Mouse (Mus musculus) cerebellum, postnatal 36 days (tissue): ENCODE measurements around the gene Plscr2.
"Not testable (repeated sequence)": the region's sequence is repeated elsewhere in the genome, so short reads cannot be mapped to it uniquely, and the experiment has no call there.

Source experiments
- DNase-seq, 2 experiments: peaks; one replicate each; pipeline ENCODE4 v3.0.0; 2021 to 2022; ENCODE audit warnings: mixed read lengths in 2 of 2

Gene Plscr2

DNA sequence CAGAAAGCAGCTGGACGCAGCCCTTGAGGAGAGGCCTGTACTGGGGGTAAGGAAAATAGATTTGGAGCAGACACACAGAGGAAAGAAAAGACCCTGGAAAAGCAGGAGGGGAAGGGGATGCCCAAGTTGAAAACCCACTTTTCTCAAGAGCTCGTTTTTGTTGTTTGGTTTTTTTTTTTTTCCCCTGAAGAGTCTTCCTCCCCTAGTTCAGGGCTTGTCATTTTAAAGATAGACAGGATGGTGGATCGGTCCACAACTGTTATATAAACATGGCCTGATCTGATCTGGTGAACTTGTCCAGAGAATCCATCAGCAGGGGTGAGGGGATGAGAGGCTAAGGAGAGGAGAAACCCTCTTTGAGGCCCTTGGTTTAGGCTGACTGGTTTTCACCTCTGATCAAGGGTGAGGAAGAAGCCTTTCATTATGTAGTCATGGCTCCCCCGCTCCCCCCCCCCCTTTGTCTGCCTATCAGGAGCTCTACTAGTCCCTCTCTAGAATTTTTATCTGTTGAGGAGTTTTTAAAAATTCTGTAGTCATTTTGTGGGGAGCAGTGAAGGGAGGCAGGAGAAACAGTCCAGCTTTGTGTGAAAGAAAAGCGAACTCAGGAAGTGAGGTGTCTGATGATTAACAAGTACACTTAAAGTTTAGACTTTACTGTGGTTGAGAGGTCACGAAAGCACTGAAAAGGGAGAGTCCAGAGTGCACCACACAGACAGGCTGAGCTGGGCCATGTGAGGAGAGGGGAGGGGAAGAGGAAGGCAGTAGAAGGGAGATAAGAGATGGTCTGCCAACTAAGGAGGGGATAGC lies 1.2 kb upstream of the Plscr2 start:
- no peak for DNase-seq

DNA sequence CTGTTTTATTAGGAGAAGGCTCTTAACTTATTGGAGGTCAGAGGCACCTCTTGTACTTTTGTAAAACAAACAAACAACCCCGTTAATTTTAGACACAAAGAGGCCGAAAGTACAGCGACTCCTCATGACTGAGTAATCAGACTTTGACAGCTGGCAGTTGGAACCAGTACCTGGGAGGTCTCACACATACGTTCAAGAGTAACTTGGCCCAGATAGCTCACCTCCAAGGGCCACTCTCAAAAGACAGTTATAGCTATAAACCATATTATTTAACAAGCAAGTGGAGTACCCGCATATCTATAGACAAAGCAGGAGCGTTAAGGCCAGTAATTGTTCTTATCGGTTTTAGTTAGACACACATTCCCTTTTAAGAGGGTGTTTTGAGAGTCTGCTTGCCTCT lies 958 bp downstream of the Plscr2 start:
- DNase-seq = no peak

GRCm38 (mm10) chr9:92280048-92280447 lies 4.6 kb downstream of the Plscr2 start:
- no peak for DNase-seq

- DNase-seq = no peak
These were observed 7.3 kb downstream of the Plscr2 start for GRCm38 (mm10) chr9:92282563-92283171.

- DNase-seq = no peak
These were observed 14.3 kb downstream of the Plscr2 start for GRCm38 (mm10) chr9:92289675-92290074.

GRCm38 (mm10) chr9:92292169-92292568 lies 16.8 kb downstream of the Plscr2 start:
- DNase-seq = no peak

- DNase-seq = no peak
These were observed 17.5 kb downstream of the Plscr2 start for GRCm38 (mm10) chr9:92292922-92293321.

- no peak for DNase-seq
These were observed 18.5 kb downstream of the Plscr2 start for GRCm38 (mm10) chr9:92293560-92294548.

GRCm38 (mm10) chr9:92298288-92298687 lies 22.9 kb downstream of the Plscr2 start:
- DNase-seq = no peak

GRCm38 (mm10) chr9:92301213-92301612 lies 25.8 kb downstream of the Plscr2 start:
- DNase-seq = no peak

DNA sequence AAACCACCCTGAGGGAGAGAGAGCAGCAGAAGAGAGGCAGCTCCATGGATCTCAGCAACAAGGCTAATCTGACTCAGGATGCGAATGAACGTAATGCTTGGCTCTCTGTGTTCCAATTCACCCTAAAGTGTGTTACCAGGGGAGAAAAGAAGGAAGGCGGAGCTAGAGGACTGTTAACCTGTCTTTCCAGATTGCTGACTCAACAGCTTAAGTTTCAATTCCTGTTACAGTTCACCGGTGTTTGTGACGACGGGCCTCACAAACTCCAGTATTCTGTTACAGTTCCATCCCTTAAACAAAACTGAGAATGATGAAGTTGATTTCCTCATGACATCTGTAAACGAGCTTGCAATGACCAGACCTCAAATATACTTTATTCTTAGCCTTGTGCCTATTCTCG lies 29.7 kb downstream of the Plscr2 start:
- no peak for DNase-seq

- DNase-seq = no peak
These were observed 30.3 kb downstream of the Plscr2 start for GRCm38 (mm10) chr9:92305620-92306220.

DNA sequence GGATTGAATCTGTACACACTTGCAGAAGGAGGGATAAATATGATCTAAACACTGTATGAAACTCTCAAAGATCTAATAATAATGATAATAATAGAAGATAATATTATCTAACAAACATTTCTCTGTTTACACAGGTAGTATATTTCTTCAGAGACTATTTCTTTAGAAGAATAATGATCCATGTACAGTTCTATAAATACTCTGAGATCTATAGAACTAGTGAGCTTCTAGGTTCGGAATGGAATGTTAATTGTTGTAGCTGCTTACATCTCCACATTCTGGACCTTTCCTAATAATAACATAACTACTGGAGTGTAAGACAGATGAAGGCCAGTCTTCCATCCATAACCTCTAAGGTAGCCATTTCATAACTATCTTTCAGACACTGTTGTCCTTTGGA lies 33.7 kb downstream of the Plscr2 start, which contains the start of gene 1700057G04Rik:
1700057G04Rik (plus strand) TSS at position 301 of the 400 bp plus-strand sequence.
- no peak for DNase-seq

DNA sequence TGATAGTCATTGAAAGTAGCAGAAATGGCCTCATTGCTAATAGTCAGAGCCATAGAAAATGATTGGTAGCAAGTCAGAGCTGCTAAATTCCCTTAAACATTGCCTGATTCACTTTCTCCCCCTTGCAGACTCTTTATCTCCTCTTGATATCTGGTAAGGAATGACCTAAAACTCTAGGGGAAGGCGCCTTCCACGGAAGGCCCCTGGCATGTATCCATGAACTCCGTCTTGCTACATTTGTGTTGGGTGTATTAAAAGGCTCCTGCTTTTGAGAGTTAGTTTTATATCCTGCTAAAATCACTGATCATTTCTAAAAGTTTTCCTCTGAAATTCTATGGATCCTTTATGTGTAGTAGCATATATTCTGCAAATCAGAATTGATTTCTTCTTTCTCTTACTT lies 41.4 kb downstream of the Plscr2 start:
- DNase-seq = no peak

- DNase-seq = not testable (repeated sequence)
These were observed 50.5 kb downstream of the Plscr2 start for GRCm38 (mm10) chr9:92325936-92326335.

GRCm38 (mm10) chr9:92326813-92327212 lies 51.4 kb downstream of the Plscr2 start:
- no peak for DNase-seq

DNA sequence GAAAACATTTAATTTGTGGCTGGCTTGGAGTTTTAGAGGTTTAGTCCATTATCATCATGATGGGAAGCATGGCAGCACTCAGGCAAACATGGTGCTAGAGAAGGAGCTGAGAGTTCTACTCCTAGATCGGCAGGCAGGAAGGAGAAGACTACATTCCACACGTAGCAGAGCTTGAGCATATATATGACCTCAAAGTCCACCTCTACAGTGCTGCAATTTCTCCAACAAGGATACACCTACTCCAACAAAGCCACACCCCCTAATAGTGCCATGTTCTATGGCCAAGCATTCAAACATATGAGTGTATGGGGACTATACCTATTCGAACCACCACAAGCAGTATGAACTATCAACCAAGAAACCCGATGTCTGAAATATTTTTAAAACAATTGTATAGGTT lies 56.0 kb downstream of the Plscr2 start:
- DNase-seq = no peak

GRCm38 (mm10) chr9:92334845-92335244 lies 59.4 kb downstream of the Plscr2 start:
- DNase-seq = no peak

- DNase-seq = no peak
These were observed 59.9 kb downstream of the Plscr2 start for GRCm38 (mm10) chr9:92335277-92335818.

DNA sequence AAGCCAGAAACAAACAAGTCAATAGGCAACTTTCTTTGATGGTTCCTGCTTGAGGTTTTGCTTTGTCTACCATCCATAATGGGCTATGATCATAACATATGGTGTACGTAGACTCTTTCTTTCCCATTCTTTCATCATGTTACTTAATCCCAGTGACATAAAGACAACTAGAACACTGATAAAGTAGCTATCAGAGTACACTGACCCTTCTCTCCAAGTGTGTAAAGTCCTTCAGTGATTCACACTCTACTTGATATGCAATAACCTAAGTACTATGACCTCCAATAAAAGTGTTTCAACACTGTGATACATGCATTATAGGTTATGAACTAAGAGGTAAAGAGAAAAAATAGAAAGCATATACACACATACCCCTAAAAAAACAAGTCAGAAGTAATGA lies 61.7 kb downstream of the Plscr2 start:
- no peak for DNase-seq

DNA sequence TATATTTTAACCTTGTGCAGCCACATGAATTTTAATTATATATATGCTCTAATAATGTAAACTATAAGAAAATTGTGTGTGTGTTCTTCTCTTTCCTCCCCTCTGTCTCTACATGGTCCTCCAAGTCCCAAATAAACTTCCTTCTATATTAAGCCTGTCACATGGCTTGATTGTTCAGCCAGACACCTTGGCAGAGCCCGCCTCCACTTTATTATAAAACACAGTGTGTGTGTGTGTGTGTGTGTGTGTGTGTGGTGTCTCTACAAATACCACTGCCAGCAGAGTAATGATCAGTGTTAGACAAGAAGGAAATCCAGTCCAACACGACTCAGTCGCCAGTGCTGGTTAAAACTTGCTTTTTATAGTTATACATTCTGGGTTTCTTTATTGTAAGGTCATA lies 62.3 kb downstream of the Plscr2 start:
- DNase-seq = no peak

GRCm38 (mm10) chr9:92338954-92339353 lies 63.6 kb downstream of the Plscr2 start:
- no peak for DNase-seq
